Mouse (Mus musculus) urinary bladder, postnatal 10 days (tissue): ENCODE results near the gene Atg14.
A peak's percentile ranks its signal among the peaks of the same experiment; 100 is the strongest.
"Not testable (repeated sequence)": the region's sequence is repeated elsewhere in the genome, so short reads cannot be mapped to it uniquely, and the experiment has no call there.

Source experiments
- DNase-seq: peaks from one replicate; pipeline ENCODE4 v3.0.0; 2022; ENCODE audit warnings: low spot score

Atg14 gene

DNA sequence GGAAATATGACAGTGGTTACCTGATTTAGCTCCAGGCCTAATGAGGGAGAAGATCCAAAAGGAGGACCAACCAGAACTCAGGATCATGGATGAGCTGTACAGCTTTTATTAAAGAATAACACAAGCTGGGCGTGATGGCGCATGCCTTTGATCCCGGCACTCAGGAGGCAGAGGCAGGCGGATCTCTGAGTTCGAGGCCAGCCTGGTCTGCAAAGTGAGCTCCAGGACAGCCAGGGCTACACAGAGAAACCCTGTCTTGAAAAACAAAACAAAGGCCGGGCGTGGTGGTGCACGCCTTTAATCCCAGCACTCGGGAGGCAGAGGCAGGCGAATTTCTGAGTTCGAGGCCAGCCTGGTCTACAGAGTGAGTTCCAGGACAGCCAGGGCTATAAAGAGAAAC lies at the start of gene Atg14:
TSS of gene Atg14 (minus strand) at position 101 of the 400 bp plus-strand sequence.
- DNase-seq: not testable (repeated sequence)

DNA sequence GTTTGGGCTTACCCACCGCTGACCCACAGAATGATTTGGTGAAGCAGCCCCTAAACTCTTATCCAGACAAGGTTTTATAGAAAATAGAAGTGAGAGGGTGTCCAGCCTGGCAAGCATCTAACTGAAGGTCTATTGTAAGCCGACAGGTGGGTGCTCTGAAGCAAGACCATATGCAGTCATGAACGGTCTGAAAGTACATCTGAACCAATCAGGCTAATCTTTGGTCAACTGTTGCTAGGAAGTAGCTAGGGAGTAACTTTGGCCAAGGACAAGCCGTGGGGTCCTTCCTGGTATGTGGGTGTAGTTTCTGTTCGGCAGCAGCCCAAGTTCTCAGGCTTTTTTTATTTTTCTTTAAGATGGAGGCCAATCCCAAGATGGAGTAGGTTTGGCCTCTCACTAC lies 48.4 kb upstream of the Atg14 start:
- no peak for DNase-seq

GRCm38 (mm10) chr14:47613254-47613653 lies 42.8 kb upstream of the Atg14 start:
- DNase-seq: no peak

- DNase-seq: no peak
Measured at GRCm38 (mm10) chr14:47597942-47598388, 27.5 kb upstream of the Atg14 start.

DNA sequence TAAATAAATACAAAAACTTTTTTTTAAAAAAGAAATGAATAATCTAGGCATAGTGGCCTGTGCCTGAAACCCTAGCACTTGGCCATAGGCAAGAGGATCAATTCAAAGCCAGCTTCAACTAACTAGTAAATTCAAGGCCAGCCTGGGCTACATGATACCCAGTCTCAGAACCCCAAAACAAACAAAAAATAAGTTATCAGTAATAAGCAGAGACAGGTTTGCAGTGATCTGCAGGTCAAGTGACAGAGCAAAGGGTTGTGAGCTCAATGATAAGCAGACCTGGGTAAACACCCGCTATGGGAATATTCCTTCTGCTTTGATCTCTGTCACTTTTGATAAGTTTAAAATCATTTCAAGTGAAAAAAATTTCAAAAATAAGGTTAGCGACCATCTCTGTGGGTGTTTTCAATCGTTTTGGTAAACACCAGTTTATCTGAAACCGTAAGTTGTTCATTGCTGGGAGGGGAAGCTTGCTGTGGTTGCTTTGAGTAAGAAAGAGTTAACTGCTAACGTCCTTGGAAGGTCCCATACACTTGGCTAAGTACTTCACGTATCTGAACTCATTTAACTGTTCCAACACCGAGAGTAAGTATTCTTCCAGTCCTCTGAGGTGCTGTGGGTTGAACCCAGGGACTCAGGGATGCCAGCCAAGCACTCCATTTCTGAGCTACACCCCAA lies 24.1 kb upstream of the Atg14 start:
- no peak for DNase-seq

DNA sequence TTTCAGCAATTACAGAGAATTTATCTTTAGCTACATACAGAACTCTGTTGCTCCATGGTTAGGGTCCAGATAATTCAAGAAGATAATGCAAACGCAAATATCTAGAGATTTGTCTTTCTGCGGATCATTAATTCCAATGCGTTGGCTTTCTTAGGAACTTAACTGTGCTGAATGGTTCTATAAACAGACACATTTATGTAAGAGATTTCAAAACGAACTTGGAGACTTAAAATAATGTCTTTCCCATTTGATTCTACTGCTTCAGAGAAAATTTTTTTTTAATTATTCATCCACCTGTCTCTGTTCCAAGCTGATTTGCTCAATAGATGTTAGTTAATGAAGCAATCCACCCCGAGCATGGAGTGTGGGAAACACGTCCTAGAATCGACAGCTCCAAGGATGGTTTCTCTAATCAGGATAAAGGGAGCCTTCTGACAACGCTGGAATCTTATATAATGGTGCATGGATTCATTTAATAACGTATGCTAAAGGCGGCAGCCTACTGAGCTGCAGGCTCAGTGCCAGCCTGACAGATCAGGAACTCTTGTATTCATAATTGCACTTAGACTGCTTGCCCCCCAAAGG lies 20.0 kb upstream of the Atg14 start:
- DNase-seq: no peak

- DNase-seq: no peak
Measured at GRCm38 (mm10) chr14:47589444-47589843, 19.0 kb upstream of the Atg14 start.

GRCm38 (mm10) chr14:47584346-47584745 lies 13.9 kb upstream of the Atg14 start:
- DNase-seq: no peak

- DNase-seq: no peak
Measured at GRCm38 (mm10) chr14:47581681-47582080, 11.2 kb upstream of the Atg14 start.

- DNase-seq: no peak
Measured at GRCm38 (mm10) chr14:47581280-47581679, 10.8 kb upstream of the Atg14 start.

DNA sequence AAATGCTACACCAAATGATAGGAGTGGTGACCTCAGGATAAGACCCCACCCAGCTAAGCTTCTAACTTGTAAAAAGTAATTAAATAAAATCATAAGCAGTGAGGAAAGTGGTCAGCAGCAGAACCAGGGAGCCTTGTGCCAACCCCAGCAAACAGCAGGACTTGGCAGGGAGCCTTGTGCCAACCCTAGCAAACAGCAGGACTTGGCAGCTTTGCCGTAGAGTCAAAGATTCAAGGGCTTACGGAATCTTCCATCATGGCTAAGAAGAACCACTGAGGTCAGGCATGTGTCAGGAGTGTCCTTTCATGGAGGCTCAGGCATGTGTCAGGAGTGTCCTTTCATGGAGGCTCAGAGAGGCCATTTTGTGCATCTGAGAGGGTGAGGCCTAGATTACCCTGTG lies 7.6 kb upstream of the Atg14 start:
- DNase-seq: no peak

GRCm38 (mm10) chr14:47576687-47577086 lies 6.2 kb upstream of the Atg14 start:
- no peak for DNase-seq

DNA sequence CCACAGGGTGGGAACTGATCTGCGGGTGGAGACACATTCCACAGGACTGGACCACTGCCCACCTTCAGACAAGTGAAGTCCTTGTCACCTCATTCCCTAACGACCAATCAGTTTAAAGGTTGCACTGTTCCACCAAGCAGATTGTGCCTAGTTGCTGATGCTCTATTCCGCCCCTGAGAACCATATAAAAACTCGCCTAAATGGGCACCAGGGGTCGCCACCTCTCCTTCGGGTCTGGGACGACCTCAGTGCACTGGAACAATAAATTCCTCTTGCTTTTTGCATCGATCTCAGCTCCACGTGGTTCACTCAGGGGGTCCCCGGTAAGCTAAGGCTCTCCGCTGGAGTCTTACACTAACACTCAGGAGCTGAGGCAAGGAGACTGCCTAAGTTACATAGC lies 4.3 kb upstream of the Atg14 start:
- no peak for DNase-seq

DNA sequence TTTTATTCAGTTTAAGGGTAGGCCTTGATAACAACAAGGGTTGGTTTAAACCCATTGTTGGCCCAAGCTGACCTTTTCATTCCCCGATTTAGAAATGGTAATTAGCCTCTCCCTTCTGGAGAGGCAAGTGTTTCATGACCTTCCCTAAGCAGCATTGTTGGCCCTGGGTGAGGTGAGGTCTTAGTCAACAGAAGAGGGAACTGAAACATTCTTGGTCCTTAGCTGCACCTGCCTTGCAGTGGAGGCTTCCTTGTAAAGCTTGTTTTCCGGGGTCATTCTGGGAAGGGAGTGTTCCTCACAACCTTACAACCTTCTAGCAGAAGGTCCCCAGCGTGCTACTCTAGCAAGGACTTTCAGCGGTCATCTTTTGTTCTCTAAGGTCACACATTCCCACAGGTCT lies 2.3 kb upstream of the Atg14 start:
- no peak for DNase-seq

DNA sequence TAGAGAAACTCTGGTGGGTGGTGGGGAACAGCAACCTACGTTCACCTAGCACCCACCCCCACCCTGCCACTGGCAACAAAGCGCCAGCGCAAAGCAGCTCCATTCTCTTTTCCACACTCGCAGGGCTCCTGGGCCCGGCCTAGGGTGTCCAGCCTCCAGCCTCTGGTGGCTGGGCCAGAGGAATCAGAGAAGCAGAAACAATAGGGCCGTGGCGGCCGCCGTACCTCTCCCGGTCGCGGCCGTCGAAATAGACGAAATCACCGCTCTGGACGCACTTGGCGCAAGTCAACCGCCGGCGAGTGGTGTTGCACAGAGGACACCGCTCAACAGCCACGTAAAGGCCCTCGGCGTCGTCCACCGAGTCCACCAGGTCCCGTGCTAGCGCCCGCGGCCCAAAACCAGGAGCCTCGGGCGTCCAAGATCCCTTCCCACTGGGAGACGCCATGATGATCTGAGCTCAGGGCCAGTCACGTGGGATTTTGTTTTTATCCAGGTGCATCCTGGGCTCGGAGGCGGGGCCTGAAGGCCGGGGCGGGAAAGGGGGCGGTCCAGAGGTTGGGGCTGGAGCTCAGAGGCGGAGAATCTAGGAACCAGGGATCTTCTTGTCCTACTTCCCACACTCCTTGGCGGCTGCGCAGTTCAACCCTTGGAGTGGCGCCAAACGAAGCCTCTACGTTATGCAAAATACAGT lies 2.3 kb downstream of the Atg14 start:
- DNase-seq: peak; percentile 83

DNA sequence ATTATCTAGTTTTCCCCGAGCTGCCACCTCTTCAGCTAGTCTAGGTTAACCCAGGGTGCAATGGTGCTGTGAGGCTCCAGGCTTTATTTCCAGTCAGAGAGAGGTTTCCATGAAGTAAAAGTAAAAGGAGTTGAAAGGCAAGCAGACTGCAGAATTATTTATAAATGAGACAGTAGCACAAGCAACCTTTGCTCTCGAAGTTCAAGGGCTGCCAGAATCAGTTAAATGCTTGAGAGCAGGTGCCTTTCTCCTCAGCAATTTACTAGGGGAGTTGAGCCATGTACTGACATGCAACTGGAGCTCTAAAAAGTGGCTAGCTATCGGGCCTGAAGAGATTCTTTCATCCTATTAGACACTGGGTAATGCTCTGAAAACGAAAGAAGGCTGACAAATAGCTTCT lies 7.3 kb downstream of the Atg14 start:
- no peak for DNase-seq

- no peak for DNase-seq
Measured at GRCm38 (mm10) chr14:47562530-47562929, 7.9 kb downstream of the Atg14 start.

DNA sequence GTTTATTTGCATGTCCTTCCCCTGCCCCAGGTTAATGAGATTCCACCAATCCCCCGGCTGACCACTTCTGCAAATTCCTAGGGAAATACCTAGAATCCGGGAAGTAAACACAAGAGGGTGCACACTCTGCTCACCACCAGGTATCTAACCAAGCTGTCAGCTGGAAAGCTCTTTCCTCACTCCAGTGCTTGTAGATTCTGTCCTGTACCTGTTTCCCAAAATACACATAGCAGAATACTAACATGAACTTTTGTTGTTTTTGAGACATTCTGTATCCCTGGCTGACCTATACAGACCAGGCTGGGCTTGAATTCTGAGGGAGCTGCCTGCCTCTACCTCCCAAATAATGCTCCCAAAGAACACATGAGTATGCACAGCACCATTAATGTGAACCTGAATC lies 9.7 kb downstream of the Atg14 start:
- no peak for DNase-seq

DNA sequence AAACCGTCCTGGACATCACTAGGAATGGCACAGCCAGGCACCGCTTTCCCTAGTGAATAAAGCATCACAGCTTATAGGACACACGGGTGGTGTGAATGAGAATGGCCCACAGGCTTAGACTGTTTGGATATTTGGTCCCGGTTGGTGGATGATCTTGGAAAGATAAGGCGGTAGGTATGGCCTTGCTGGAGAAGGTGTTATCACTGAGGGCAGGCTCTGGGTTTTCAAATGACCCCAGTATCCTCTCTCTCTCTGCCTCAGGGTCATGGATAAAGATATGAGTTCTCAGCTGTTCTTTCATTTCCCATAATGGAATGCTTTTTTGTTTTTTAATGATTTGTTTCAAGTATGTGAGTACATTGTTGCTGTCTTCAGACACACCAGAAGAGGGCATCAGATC lies 15.2 kb downstream of the Atg14 start:
- DNase-seq: no peak

GRCm38 (mm10) chr14:47554236-47554635 lies 16.2 kb downstream of the Atg14 start:
- no peak for DNase-seq

DNA sequence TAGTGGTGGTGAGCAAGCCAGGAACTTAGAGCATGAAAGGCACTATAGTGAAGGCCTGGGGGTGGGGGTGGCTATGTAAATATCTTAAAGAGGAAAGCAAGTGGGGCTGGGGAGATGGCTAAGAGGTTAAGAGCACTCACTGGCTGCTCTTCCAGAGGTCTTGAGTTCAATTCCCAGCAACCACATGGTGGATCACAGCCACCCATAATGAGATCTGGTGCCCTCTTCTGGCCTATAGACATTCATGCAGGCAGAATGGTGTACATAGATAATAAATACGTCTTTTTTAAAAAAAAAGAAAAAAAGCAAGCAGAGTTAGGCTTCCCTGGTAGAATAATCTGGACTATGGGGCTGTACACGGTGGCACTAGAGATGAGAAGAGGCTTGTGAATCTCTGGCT lies 17.1 kb downstream of the Atg14 start:
- DNase-seq: no peak

DNA sequence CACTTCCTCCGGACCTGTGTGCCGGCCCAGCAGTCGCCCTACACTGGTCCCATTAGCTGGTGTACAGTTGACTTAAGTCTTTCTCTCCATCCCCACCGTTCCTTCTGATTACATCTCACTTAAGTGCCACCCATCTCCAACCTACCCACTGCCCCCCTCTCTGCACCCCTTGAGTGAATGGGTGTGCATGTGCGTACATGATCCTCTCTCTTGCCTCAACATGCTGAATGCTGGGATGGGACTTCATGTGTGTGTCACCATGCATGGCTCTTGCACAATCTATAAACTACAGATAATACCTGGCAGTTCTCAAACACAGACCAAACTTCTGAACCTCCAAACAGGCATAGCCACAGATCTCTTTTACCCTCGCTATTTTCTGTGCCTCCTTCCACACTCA lies 18.8 kb downstream of the Atg14 start:
- DNase-seq: no peak

GRCm38 (mm10) chr14:47544877-47545276 lies 25.6 kb downstream of the Atg14 start:
- no peak for DNase-seq

DNA sequence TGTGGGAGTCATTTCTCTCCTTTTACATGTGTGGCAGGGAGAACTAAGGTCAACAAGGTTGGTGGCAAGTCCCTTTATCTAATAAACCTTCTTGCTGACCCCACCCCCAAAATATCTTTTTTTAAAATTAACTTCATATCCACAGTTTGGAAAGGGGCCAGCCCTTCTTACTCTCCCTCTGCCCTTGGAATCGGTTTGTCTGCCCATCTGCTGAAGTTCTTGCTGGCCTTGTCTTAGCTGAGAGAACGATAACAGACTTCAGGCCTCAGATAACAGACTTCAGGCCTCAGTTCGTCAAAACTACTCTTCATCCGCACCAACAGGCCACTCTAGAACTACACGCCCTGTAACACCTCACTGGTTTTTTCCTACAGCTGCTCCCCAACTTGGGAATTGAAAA lies 26.2 kb downstream of the Atg14 start:
- no peak for DNase-seq
